Mouse (Mus musculus) lung, adult 2 months (tissue): Measurements from ENCODE around the gene Cd101. TPM values are rescaled to one million over a fixed set of nuclear protein-coding genes. Genes with fewer than 3 reads are reported as not detected.

Experiments
- DNase-seq: peaks from one replicate; pipeline ENCODE4 v3.0.0; 2022
- H3K4me1 ChIP-seq: fragments of 200-500 bp; 2 replicates; pipeline ENCODE4 v1.6.1; 2011; ENCODE audit warnings: low read length; ENCODE audit not compliant: control insufficient read depth, insufficient read depth
- H3K4me3 ChIP-seq: fragments of 200-500 bp; replicated peaks from 2 replicates; pipeline ENCODE3; 2011; ENCODE audit warnings: low read depth, mild to moderate bottlenecking, control low read depth, low read length; ENCODE audit errors: extremely low read depth
- CTCF ChIP-seq: fragments of 200-500 bp; IDR thresholded peaks from 2 replicates; pipeline ENCODE4 v1.5.1; 2011; ENCODE audit warnings: mild to moderate bottlenecking, low read length, control low read depth; ENCODE audit not compliant: insufficient read depth
- POLR2A ChIP-seq: fragments of 200-500 bp; IDR thresholded peaks from 2 replicates; pipeline ENCODE4 v1.6.1; 2011; ENCODE audit warnings: low read depth, mild to moderate bottlenecking, control low read depth, low read length, borderline replicate concordance; ENCODE audit errors: extremely low read depth
- WGBS: fragments of 180-500 bp; shearing (Covaris S2); methylation state at CpG from one replicate; pipeline ENCODE4 v1.1.7; 2018; 5-methylcytosine and 5-hydroxymethylcytosine counted together
- polyA plus RNA-seq: library from polyadenylated mRNA; depleted of rRNA; stranded (reverse); fragments of >200 nt; gene quantifications from 2 replicates; pipeline ENCODE4 v1.2.3, GENCODE M21; 2012

Cd101 gene
- polyA plus RNA-seq, 1 experiment, result 1.8 TPM

DNA sequence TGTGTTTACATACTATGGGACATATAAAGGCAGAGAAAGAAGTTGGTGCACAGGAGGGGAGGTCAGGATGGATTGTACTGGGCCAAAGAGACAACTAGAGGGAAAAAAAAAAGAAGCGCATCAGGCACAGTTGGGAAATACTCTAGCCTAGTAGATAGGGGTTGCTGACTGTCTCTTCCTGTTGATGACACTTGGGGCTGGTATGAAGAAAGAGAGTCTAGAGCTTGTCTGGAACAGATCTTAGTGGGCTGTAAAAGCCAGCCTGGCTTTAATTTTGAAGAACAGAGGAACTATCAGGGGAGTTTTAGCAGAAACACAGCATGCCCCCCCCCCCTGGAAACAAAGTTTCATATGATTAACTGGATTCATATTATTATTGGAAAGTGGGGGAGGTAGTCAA, 1.3 kb upstream of the Cd101 start:
- no peak for DNase-seq
- TF ChIP-seq POLR2A (no peak), CTCF (no peak)
- H3K4me1 ChIP-seq, result peaks cover 20% of the 10 kb centered on the region
- 70% methylated on average over 1 of the region's 1 CpGs for WGBS
- no peak overlapping the region for H3K4me3 ChIP-seq

DNA sequence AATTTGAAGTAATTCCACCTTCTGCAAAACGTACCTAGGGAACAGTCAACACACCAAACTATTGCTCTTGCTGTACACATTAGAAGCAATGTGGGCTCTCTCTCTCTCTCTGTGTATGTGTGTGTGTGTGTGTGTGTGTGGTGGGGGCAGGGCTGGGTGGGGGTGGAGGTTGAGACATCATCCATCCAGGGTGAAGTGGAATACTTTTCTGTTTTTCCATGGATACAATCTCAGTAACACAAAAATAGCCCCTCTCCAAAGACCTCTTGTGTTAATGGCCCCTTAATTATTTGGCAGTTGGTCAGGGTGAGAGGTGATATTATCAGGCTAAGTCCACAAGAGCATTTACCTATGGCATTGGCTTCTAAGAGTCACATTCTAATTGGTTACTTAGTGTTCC, 2.6 kb downstream of the Cd101 start:
- no peak overlapping the region for H3K4me3 ChIP-seq
- DNase-seq, result no peak
- no peak for TF ChIP-seq CTCF
- no peak for TF ChIP-seq POLR2A
- peaks cover 7% of the 10 kb centered on the region for H3K4me1 ChIP-seq
- 58% methylated on average over 1 of the region's 1 CpGs for WGBS

DNA sequence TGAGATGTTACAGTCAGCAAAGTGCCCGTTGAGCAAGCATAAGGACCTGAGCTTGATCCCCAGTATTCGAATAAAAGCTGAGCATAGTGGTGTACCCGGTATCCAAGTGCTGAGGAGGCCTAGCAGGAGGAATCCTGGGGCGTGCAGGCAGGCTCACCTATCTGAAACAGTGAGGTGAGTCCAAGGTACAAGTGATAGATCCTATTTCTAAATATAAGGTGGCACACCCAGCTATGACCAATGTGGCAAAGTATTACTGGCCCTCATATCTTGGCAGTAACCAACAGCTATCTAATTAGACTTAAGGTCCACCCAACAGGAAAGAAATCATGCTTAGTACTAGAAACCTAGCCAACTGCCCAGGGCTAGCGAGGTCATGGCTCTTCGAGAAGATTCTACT, 6.4 kb downstream of the Cd101 start:
- TF ChIP-seq POLR2A (no peak), CTCF (no peak)

DNA sequence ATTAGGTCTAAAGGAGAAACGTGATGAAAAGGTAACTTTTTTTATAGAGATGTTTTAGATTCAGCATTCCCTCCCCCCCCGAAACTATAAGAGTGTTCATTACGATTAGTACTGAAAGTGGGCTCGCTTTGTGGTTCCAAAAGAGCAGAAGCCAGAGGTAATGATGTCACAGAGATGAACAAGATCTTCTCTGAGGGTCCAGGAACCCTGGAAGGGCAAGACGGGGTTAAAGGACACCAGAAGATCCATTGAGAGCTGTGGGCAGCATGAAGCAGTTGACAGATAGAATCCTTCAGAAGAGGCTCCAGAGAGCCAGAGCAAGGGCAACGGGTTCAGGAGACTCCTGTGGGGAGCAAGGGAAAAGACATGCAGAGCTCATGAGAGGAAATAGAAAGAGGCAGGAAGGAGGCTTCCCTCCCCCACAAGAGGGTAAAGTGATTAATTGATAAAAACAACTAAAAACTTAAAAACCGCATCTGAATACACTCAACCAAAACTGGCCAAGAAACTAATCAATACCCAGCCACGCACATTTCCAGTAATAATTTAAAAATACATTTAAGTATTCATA, 7.8 kb downstream of the Cd101 start:
- Histone ChIP-seq H3K4me1 (peaks cover 3% of the 10 kb centered on the region), H3K4me3 (no peak overlapping the region)
- WGBS, result 68% methylated on average over 8 of the region's 8 CpGs
- no peak for TF ChIP-seq CTCF
- TF ChIP-seq POLR2A, result no peak
- no peak for DNase-seq

More for the DNA sequence above, 6.4 kb downstream of the Cd101 start:
- no peak for DNase-seq
- WGBS, result 77% methylated on average over 6 of the region's 6 CpGs
- no peak overlapping the region for H3K4me3 ChIP-seq
- H3K4me1 ChIP-seq, result peaks cover 3% of the 10 kb centered on the region

DNA sequence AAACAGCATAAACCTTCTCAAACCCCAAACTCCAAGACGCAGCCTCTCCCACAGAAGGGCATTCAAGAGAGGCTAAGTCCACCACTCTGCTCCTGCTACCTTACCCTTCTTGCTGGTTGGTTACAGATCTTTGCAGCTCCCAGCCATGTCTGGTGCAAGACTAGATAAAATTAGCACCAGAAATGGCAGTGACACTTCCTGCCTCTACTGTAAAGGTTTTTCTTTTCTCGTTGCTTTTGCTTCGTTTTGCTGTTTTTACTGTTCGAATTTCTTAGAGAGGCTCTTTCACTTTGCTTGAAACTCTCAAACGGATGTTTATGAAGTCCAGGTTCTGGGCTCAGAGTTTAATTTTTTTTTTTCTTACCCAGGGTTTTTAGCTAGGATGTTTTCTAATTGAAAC, 8.3 kb downstream of the Cd101 start:
- WGBS, result 65% methylated on average over 5 of the region's 5 CpGs
- no peak overlapping the region for H3K4me3 ChIP-seq
- no peak for DNase-seq
- H3K4me1 ChIP-seq, result peaks cover 3% of the 10 kb centered on the region
- no peak for TF ChIP-seq POLR2A
- TF ChIP-seq CTCF, result no peak

DNA sequence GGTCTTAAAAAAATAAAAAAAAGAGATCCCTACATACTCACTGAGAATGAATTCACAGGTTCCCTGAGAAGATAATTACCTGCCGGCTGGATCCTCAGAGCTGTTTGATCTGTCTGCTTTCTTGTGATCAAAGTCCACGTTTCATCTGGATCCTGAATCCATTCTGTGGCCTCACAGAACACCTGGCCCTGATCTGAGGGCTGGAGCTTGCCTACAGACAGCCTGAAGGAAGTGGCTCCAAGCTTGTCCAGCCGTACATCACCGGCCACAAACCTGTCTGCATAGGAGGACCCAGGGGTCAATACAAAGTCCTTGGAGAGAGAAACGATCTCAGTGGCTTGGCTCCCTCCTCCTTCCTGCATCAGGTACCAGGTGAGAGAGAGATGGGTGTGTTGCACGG, 10.9 kb downstream of the Cd101 start:
- TF ChIP-seq CTCF (no peak), POLR2A (no peak)
- DNase-seq, result no peak
- Histone ChIP-seq H3K4me3 (no peak overlapping the region), H3K4me1 (no peaks in the 10 kb centered on the region; the same call in 1 of the 2 replicates)
- WGBS, result 90% methylated on average over 6 of the region's 6 CpGs

DNA sequence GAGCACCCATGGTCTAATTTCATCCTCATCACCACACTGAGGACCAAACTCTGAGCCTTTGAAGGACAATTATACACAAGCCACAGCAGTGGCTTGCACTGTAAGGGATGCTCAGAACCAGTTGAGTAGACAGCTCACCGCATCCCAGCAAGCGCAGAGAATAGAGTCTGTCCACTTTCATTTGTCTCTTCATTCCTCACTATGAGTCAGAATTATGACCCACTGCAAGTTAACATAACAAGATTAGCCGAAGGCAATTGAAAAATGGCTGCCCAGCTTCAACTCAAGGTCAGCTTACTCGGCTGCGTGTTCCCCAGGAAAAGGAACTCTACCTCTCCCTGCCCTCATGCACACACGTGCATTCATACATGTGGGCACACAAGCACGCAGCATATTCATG, 13.3 kb downstream of the Cd101 start:
- peaks cover 2% of the 10 kb centered on the region; the same call in 1 of the 2 replicates for H3K4me1 ChIP-seq
- no peak overlapping the region for H3K4me3 ChIP-seq
- DNase-seq, result no peak
- TF ChIP-seq CTCF, result no peak
- TF ChIP-seq POLR2A, result no peak
- WGBS, result 90% methylated on average over 7 of the region's 7 CpGs

DNA sequence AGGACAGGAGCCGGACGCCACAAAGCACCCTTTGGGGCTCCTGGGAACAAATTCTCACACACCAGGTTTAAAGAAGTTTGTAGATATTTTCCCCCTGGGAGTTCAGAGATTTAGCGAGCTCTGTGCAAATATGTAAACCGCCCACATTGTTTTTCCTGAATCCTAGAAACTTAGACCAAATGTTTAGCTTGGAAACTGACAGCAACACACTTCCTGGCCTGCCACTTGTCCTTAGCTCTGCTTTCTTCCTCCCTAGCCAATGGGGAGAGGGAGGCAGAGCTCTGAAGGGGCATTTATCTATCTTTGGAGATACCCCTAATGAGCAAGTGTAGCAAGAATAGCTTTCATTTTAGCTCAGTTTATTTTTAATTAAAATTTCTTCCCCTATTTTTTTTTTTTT, 14.1 kb downstream of the Cd101 start:
- no peak for DNase-seq
- Histone ChIP-seq H3K4me1 (peaks cover 2% of the 10 kb centered on the region; the same call in 1 of the 2 replicates), H3K4me3 (no peak overlapping the region)
- TF ChIP-seq CTCF (no peak), POLR2A (no peak)
- 37% methylated on average over 4 of the region's 4 CpGs for WGBS

DNA sequence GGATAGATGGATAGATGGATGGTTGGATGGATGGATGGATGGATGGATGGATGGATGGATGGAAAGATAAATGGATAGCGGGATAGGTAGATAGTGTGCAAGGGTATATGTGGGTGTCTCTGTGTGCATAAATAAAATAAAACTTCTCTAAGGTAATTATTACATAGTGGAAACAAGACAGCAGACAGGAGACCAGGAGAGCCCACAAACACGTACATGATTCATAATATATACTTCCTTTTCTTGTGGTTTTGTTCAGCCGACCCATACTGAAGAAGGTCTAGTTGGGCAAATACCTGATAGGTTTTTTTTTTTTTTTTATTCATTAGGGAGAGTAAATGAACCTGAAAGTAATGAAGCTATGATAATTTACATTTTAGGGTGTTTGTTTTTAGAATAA, 15.8 kb downstream of the Cd101 start:
- 74% methylated on average over 3 of the region's 3 CpGs for WGBS
- no peak for TF ChIP-seq POLR2A
- no peak for TF ChIP-seq CTCF
- DNase-seq, result no peak
- Histone ChIP-seq H3K4me3 (no peak overlapping the region), H3K4me1 (peaks cover 2% of the 10 kb centered on the region; the same call in 1 of the 2 replicates)

DNA sequence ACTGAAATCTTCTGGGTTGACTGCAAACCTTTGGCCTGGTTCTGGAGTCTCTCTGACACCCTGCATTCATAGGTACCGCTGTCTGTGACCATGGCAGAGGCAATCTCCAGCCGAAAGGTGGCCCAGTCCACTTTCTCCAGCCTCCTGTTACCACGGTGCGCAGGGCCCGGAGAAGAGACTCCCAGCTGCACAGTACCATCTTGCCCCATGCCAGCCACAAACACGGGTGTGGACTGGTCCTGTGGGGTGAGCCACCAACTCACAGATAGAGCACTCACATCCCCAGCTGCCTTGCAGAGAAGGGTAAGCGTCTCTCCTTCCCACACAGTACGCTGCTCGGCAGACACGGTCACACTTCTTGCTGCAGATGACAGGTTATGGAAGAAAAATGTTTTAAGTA, 16.4 kb downstream of the Cd101 start:
- DNase-seq, result no peak
- H3K4me1 ChIP-seq, result peaks cover 2% of the 10 kb centered on the region; the same call in 1 of the 2 replicates
- H3K4me3 ChIP-seq, result no peak overlapping the region
- 89% methylated on average over 10 of the region's 10 CpGs for WGBS
- no peak for TF ChIP-seq CTCF
- TF ChIP-seq POLR2A, result no peak
